Mouse (Mus musculus) thymus, adult 18-20 months (tissue): ENCODE results near the gene Gm13696.
"Not testable (repeated sequence)": the region's sequence is repeated elsewhere in the genome, so short reads cannot be mapped to it uniquely, and the experiment has no call there.

Experiments
- DNase-seq, 2 experiments: peaks; one replicate each; pipeline ENCODE4 v3.0.0; 2022; ENCODE audit warnings: mixed read lengths in 2 of 2

The Gm13696 gene

GRCm38 (mm10) chr2:83972823-83973222 is at the start of gene Gm13696:
TSS of gene Gm13696 (plus strand) at chr2:83973123.
- not testable (repeated sequence) for DNase-seq

GRCm38 (mm10) chr2:83929478-83930088 is 43.3 kb upstream of the Gm13696 start:
- DNase-seq: no peak

GRCm38 (mm10) chr2:83940931-83941361 is 32.0 kb upstream of the Gm13696 start, which contains the start of gene Zswim2:
TSS of gene Zswim2 (minus strand) at chr2:83941228.
- DNase-seq: no peak

GRCm38 (mm10) chr2:83941378-83941777 is 31.5 kb upstream of the Gm13696 start:
- no peak for DNase-seq

GRCm38 (mm10) chr2:83941792-83942191 is 31.1 kb upstream of the Gm13696 start:
- DNase-seq: no peak

- not testable (repeated sequence) for DNase-seq
Measured at GRCm38 (mm10) chr2:83955393-83955792, 17.5 kb upstream of the Gm13696 start, which contains the start of gene Gm13698. TSS of gene Gm13698 (plus strand) at chr2:83955693.

GRCm38 (mm10) chr2:83961203-83961602 is 11.7 kb upstream of the Gm13696 start, which contains the start of gene Gm13693:
TSS of gene Gm13693 (plus strand) at chr2:83961503.
- not testable (repeated sequence) for DNase-seq

- DNase-seq: not testable (repeated sequence)
Measured at GRCm38 (mm10) chr2:83967013-83967412, 5.9 kb upstream of the Gm13696 start, which contains the start of gene Gm13695. TSS of gene Gm13695 (plus strand) at chr2:83967313.

GRCm38 (mm10) chr2:83978633-83979032 is 5.7 kb downstream of the Gm13696 start, which contains the start of gene Gm13694:
TSS of gene Gm13694 (plus strand) at chr2:83978933.
- not testable (repeated sequence) for DNase-seq

GRCm38 (mm10) chr2:83984443-83984842 is 11.5 kb downstream of the Gm13696 start, which contains the start of gene Gm13697:
TSS of gene Gm13697 (plus strand) at chr2:83984743.
- not testable (repeated sequence) for DNase-seq

GRCm38 (mm10) chr2:83990253-83990652 is 17.3 kb downstream of the Gm13696 start, which contains the start of gene Gm13691:
TSS of gene Gm13691 (plus strand) at chr2:83990553.
- not testable (repeated sequence) for DNase-seq

GRCm38 (mm10) chr2:83993639-83994255 is 20.8 kb downstream of the Gm13696 start:
- DNase-seq: peak; percentile 10 to 52

- DNase-seq: peak; percentile 5 to 31
Measured at GRCm38 (mm10) chr2:83994526-83994925, 21.6 kb downstream of the Gm13696 start.

- DNase-seq: no peak
Measured at GRCm38 (mm10) chr2:84008913-84009312, 36.0 kb downstream of the Gm13696 start.

GRCm38 (mm10) chr2:84009818-84010217 is 36.9 kb downstream of the Gm13696 start:
- DNase-seq: no peak

GRCm38 (mm10) chr2:84014572-84014971 is 41.6 kb downstream of the Gm13696 start:
- no peak for DNase-seq

GRCm38 (mm10) chr2:84016291-84016690 is 43.4 kb downstream of the Gm13696 start:
- not testable (repeated sequence) for DNase-seq

- no peak for DNase-seq
Measured at GRCm38 (mm10) chr2:84018330-84018729, 45.4 kb downstream of the Gm13696 start.

- DNase-seq: peak in 1 of 2 experiments; percentile 19
Measured at GRCm38 (mm10) chr2:84019519-84020305, 46.8 kb downstream of the Gm13696 start.

GRCm38 (mm10) chr2:84021930-84022329 is 49.0 kb downstream of the Gm13696 start:
- no peak for DNase-seq

- peak; percentile 7 to 21 for DNase-seq
Measured at GRCm38 (mm10) chr2:84022905-84023304, 50.0 kb downstream of the Gm13696 start.

- DNase-seq: no peak
Measured at GRCm38 (mm10) chr2:84023319-84023718, 50.4 kb downstream of the Gm13696 start.
